Mouse (Mus musculus) cerebellum, adult 18-20 months (tissue): ENCODE results near the gene Ak7.

Experiments used
- DNase-seq, 2 experiments: peaks; one replicate each; pipeline ENCODE4 v3.0.0; 2021

Gene Ak7

DNA sequence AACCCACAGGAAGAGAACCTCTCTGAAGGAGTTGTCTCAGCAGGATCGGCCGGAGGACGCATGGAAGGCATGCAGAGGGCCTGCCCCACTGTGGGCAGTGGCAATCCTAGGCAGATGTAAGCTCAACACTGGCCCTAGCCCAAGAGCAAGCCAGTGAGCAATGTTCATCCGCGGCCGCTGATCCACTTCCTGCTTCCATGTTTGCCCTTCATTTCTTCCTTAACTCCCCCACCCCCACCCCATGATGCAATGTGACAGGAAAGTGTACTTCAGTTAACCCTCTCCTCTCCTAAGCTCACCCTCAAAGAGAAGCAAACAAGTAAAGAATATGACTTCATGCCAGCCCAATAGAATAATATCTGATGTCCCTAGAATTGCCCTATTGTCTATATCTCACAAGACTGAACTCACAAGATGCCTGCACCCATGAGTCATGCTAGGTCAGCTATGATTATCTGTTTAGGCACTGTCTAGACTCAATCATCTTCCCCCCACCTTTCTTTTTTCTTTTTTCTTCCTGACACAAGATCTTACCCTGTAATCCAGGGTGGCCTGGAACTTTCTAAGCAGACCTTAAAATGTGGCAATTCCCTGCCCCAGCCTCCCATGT lies 25.2 kb downstream of the Ak7 start:
- no peak for DNase-seq

DNA sequence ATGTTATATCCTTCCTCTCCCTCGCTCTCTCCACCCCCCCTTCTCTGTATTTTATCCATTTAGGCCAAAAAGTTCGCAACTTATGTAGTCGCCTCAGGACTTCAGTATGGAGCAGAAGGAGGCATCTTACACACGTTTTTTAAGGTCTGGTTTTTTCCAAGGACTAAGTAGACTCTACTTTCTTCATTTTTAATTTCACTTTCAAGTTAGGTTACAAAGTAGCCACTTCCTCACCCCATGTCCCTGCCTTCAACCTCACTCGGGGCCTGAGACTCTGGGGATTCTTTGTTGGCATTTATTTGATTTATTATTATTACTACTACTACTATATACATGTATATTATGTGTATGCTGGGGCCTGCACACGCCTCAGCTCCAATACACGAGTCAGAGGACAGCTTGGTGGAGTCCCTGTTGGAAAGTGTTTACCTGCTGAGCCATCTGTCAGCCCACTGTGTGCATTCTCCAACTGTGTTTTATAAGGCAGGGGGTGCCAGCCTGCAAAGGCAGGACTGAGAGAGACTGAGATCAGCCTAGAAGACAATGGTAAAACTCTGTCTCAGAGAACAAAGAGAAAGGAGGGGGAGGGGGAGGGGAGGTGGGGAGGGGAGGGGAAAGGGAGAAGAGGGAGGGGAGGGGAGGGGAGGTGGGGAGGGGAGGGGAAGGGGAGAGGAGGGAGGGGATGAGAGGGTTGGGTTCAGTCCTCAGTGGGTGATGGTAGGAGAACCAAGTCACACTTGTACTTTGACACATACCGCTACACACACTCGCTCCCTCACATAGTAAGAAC lies 27.8 kb downstream of the Ak7 start:
- no peak for DNase-seq

DNA sequence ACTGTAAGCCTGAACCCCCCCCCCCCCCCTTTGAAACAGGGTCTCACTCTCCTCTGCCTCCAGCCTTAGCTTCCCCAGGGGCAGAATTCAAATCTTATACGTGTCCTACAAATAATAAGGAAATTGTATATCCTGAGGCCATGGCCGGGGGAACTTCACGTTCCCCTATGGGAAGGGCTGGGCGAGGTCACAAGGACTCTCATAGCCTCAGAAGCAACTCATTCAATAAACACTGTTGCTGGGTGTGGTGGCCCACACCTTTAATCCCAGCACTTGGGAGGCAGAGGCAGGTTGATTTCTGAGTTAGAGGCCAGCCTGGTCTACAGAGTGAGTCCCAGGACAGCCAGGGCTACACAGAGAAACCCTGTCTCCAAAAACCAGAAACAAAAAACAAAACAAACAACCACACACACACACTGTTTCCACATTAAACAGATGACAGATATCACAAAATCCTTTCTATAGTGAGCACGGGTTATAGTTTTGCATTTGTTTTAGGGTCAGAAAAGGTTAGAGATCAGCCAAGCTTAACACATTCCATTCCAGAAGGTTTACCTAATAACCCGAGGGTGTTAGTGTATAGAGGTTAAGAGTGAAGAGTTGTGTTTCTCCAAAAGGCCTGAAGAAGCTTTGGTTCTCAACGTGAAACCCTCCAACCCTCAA lies 29.6 kb downstream of the Ak7 start:
- DNase-seq: no peak

GRCm38 (mm10) chr12:105735889-105736251 lies 30.1 kb downstream of the Ak7 start:
- DNase-seq: no peak

DNA sequence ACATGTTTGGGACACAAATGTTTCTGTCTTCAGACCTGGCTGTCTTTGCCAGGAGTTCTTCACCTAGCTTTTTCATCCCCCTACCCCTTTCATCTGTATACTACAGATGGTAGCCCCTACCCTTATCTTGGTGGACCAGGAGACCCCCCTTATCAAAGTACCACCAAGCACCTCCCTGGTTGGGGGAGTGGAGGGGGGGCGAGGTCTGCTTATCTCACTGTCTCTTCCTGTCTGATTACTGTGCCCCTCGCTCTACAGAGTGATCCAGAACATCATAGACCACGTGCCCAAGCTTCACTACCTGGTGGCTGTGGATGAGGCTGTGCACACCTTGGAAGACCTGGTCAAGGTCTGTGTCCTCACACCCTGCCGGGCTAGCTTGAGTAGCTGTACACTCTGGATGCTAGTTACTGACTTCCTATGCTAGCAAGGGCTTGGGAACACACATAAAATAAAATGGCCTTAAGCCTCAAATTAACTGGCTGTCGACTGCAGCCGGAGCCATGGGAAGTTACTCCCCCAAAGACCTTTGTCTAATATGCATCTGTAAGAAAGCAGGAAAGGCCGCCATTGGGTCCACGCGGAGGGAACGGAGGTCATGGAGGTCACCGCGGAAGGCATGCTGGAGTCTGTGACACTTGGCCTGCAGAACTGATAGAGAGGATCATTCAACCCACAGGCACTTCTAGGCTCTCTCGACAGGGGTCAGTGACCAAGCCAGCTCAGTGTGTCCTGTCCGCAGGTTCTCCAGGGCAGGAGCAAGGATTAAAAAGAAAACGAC lies 32.7 kb downstream of the Ak7 start:
- no peak for DNase-seq

GRCm38 (mm10) chr12:105739656-105740055 lies 33.9 kb downstream of the Ak7 start:
- DNase-seq: no peak

DNA sequence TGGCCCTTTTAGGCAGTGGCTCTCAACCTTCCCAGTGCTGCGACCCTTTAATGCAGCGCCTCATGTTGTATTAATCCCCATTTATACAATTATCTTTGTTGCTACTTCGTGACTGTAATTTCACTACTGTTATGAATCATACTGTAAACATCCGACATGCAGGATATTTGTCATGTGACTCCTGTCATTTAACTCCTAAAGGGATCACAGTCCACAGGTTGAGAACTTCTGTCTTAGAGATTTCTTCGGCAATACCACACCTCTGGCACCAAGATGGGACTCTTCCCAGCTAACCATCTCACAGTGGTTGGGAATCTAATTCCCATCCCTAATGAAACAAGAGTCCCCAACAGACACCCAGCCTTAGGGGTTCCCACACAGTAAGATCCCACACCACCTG lies 42.3 kb downstream of the Ak7 start:
- no peak for DNase-seq

DNA sequence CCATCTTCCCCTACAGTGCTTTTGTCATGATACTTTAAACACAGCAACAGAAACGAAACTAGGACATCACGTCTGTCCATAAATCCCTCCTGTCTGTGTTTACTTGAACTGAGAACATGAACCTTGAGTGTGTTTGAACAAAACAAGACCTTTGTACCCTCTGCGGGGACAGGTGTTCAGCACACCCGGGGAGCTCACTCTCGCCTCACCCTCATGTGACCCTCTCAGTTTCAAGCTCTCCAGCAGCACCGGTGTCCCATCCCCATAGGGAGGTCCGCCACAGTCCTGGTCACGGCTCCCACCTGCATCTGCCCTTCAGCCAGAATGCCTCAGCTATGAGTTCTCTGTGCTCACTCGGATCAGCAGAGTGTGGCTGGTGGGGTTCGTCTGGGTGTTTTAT lies 48.0 kb downstream of the Ak7 start:
- DNase-seq: no peak

DNA sequence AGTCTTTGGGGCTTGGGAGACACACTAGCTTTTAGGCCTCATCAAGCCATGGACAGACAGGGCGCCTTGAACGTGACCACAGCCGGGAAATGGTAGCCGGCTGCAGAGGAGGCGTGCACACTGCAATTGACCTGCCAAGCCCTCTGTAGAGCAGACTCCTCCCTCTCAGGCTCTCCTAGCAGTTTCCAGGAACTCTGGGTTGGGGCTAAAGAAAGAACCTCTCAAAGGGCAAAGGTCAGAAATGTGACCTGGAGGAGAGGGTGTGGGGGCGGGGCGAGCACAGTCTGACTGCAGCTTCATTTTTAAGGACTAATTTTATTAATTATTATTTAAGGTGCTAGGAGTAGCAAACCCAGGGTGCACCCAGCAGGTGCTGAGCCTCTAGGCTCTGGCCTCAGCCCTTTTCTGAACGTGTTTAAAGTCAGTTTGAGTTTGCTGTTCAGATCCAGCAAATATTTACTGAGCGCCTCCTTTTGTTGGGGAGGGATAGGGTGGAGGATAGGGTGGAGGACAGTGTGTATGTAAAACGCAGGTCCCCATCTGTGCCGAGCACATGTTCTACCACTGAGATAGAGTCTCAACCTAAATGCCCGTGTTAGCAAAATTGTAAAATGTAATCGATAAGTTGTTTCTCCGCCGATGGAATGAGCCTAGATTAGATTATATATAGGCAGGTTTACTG lies 52.2 kb downstream of the Ak7 start:
- DNase-seq: no peak

- DNase-seq: no peak
Observed at GRCm38 (mm10) chr12:105758911-105759310, 53.1 kb downstream of the Ak7 start.

DNA sequence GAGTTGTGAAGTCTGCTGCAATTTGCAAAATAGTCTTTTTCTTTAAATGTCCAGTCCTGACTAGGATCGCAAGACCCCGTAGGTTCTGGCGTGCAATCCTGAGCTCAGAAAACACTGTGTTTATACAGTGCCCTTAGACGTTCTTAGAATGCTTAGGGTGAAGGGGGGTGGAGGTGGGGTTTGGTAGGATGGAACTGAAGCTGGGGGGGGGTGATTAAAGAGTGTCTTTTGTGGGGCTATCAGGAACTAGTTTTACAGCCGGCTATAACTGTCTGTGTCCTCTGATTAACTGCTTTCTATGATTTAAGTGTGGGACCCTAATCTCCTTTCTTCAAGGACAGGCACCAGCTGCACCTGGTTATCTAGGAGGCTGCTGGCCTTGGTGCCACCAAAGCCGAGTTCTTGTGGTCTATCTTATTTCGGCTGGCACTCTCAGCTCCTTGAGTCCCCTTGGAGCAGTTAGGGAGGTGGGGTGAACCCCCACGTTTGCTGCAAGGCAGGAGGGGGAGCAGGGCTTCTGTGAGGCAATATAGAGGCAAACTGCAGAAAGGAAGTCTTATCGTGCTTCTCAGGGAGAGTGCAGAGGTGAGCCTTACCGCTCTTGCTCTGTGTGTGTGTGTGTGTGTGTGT lies 54.2 kb downstream of the Ak7 start:
- DNase-seq: no peak

DNA sequence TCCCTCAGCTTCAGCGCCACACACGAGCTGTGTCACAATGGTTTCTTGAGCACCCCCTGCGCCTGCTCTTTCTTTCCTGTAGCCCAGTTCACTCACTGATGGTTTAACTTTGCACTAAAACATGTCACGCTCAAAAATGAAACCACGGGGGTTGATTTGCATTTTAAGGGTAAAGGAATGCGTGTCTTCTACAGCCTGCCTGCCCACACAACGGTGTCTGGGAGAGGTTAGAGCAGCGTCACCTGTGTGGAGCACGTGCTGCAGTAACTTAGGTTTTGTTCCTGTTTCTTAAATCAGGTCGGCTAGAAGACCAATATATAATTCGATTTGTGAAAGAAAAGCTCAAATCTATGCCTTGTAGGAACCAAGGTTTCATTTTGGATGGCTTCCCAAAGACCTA lies 55.4 kb downstream of the Ak7 start:
- no peak for DNase-seq

GRCm38 (mm10) chr12:105761629-105762028 lies 55.9 kb downstream of the Ak7 start:
- no peak for DNase-seq

DNA sequence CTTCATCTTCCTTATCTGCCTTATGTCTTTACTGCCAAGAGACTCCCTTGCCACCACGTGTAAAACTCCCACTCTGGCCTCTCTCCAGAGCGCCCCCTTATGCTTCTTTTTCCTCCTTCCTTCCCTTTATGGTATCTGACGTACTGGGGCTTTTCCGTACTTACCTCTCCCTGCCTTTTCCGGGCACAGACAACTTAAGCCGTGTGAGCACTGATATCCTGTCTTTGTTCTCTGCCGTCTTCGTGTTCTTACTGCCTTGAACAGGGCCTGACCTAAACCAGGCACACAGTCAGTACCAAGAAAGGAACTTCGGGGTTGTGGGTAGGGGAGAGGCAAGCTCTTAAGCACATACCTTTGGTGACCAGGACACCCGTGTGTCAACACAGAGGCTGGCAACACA lies 63.9 kb downstream of the Ak7 start:
- no peak for DNase-seq

DNA sequence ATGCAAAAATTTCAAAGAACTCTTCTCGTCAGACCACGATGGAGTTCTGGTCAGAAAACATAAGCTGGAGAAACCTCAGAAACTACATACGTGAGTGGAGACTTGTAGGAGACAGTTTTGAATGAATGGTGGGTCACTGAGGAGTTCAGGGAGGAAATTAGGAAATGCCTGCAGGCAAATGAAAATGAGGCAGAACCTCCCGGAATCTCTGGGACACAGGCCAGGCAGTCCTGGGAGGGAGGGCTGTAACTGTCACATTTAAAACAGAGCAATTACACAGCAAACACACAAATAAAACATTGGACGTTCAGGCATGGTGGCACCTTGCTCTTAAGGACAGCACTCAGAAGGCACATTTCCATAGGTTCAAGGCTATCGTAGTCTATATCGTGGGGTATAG lies 69.1 kb downstream of the Ak7 start:
- DNase-seq: no peak

DNA sequence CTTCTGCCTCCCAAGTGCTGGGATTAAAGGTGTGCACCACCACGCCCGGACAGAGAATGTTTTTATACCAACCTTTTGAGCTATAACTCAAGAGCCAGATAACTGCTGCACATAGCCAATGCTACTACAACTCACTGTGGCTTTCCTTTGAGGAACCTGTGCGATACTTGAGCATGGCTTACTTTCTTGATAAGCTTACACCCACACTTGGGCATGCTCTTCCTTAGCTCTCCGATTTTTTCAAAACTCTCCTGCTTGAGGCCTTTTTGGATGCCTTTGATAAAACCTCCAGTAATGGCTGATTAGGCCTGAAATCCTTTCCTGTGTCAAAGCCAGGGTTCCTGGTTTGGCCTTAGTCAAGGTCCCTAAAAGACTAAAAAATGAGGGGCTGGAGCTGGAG lies 71.9 kb downstream of the Ak7 start:
- DNase-seq: no peak

GRCm38 (mm10) chr12:105784196-105784999 lies 78.6 kb downstream of the Ak7 start, which contains the start of gene Papola:
Gene Papola, plus strand, starts transcription at chr12:105784694.
- DNase-seq: peak; percentile 86 to 89

GRCm38 (mm10) chr12:105785000-105785774 lies 79.4 kb downstream of the Ak7 start:
- DNase-seq: peak in 1 of 2 experiments; percentile 70

DNA sequence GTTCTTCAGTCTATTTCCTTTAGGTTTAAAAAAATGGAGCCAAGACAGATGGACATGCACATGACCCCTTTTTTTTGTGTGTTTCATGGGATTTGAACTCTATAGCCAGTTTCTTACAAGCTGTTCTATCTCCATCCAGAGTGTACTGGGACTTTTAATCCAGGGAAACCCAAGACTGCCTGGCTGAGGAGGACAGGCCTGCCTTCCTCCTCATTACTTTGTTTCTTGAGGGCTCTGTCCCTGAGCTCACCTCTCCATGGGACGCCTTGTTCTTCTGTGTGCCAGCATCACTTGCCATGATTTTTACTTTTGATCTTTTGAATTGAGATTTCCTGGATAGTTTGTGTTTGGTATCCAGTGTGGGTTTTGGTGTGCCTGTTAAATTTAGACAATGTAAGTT lies 80.3 kb downstream of the Ak7 start:
- DNase-seq: no peak

- no peak for DNase-seq
Observed at GRCm38 (mm10) chr12:105787626-105788025, 81.8 kb downstream of the Ak7 start.

- DNase-seq: no peak
Observed at GRCm38 (mm10) chr12:105789885-105790284, 84.1 kb downstream of the Ak7 start.
